Mouse (Mus musculus) gastrocnemius, adult 18-20 months (tissue): Measurements from ENCODE around the gene Rmnd5b. TPM values are rescaled to one million over a fixed set of nuclear protein-coding genes. Genes with fewer than 3 reads are reported as not detected.
"Not testable (repeated sequence)": the region's sequence is repeated elsewhere in the genome, so short reads cannot be mapped to it uniquely, and the experiment has no call there.

Experiments used
- DNase-seq: peaks from one replicate; pipeline ENCODE4 v3.0.0; 2021; ENCODE audit warnings: low spot score
- total RNA-seq, 2 experiments: library from RNA; stranded (reverse); gene quantifications; 2 replicates each; pipeline ENCODE4 v1.2.3; 2021

Gene Rmnd5b
- total RNA-seq, 2 experiments from 2014 or later: 10.7 to 12.7 TPM

- DNase-seq: no peak
These were observed 12.7 kb downstream of the Rmnd5b start for GRCm38 (mm10) chr11:51622971-51623491.

- no peak for DNase-seq
These were observed 13.9 kb downstream of the Rmnd5b start for GRCm38 (mm10) chr11:51621776-51622175.

GRCm38 (mm10) chr11:51620084-51620483, 15.6 kb downstream of the Rmnd5b start:
- DNase-seq: no peak

DNA sequence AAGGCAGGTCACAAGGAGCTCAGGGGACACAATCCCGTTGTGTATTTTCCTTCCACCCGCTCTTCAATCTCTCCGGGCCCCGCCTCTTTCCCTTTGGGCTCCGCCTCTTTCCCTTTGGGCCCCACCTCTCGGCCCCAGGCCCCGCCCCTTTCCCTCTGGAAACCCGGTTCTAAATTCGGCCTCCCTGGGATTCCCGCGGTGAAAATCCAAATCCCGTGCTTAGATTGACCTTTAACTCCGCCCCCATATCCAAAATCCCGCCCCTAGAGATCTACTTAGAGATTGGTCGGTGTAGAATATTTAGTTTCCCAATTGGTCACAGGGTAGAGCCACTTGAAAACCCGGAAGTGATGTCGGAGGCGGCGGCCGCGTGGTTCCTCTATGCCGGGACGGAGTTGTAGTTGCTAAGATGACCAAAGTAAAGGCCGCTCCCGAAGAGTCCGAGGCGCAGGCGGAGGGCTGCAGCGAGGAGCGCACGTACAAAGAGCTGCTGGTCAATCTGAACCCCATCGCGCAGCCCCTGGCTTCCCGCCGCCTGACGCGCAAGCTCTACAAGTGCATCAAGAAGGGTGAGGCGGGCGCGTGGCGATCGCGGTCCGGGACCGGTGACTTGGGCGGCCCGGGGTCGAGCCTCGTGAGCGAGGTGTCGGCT, 16.2 kb downstream of the Rmnd5b start, which contains the start of gene Nhp2:
Gene Nhp2, plus strand, starts transcription at position 327 of the 652 bp plus-strand sequence.
- DNase-seq: peak; percentile 99

- DNase-seq: no peak
These were observed 16.7 kb downstream of the Rmnd5b start for GRCm38 (mm10) chr11:51618894-51619408.

DNA sequence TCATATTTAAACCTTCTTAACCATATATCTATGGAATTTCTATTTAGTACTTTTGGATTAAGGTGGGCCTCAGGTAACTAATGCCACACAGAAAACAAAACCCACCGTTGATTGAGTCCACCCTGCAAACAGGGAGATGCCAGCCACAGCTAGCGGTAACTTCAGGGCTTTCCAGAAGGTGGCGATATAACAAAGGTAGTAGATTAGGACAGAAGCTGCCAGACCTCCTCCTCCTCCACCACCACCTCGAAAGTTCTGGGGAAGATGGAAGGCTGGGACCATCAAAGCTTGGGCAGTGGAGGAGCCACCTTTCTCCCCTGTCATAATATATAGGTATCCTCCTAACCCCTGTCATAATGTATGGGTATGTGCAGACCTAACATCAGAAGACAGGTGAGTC, 18.0 kb downstream of the Rmnd5b start:
- peak; percentile 81 for DNase-seq

GRCm38 (mm10) chr11:51616113-51616512, 19.6 kb downstream of the Rmnd5b start:
- DNase-seq: not testable (repeated sequence)

DNA sequence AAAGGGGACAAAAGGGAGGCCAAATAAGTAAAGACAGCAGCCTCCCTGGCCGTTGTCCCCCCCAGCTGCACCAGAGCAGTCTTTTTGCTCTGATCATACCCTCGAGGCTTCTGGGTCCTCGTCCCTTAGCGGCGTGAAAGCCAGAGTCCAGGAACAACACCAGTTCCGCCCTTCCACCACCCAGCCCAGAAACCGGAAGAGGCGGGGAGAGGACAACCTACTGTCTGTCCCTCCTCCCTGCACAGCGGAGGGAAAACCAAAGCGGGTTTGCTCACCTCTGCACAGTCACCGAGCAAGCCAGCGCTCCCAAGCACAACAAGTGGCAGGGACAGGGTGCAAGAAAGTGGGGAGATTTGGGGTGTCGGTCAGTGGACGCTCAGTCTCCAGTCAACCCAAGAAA, 20.1 kb downstream of the Rmnd5b start:
- DNase-seq: peak; percentile 76

- DNase-seq: no peak
These were observed 20.6 kb downstream of the Rmnd5b start for GRCm38 (mm10) chr11:51615129-51615528.

GRCm38 (mm10) chr11:51614256-51614655, 21.4 kb downstream of the Rmnd5b start:
- DNase-seq: no peak

GRCm38 (mm10) chr11:51609940-51610339, 25.8 kb downstream of the Rmnd5b start:
- DNase-seq: not testable (repeated sequence)

- no peak for DNase-seq
These were observed 26.3 kb downstream of the Rmnd5b start for GRCm38 (mm10) chr11:51609266-51609909.

DNA sequence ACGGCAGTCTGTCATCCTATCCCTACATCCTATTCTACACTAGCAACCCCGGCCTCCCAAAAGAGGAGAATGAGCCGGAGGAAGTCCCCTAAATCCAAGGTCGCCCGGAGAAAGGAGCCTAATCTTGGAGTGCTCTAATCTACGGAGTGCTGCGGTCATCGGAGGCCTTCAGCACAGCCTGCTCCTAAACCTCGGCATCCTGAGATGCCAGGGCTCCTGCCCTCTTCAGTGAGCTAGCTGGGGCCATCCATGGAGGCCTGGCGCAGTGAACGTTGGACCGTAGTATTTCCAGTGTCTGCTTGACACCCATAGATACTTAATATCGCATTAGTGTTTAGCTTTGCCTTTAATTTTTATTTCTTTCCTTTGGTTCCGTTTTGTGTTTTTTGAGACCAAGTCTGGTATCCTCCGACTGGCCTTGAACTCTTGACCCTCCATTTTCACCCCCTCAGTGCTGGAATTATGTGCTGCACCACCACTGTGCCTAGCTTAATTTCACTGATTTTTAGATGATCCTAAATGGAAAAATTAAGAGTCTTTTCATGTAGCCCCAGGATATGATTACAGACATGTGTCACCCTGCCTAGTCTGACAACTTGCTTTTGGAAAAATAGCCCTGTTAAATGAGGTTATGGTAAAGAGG, 28.5 kb downstream of the Rmnd5b start:
- DNase-seq: no peak

DNA sequence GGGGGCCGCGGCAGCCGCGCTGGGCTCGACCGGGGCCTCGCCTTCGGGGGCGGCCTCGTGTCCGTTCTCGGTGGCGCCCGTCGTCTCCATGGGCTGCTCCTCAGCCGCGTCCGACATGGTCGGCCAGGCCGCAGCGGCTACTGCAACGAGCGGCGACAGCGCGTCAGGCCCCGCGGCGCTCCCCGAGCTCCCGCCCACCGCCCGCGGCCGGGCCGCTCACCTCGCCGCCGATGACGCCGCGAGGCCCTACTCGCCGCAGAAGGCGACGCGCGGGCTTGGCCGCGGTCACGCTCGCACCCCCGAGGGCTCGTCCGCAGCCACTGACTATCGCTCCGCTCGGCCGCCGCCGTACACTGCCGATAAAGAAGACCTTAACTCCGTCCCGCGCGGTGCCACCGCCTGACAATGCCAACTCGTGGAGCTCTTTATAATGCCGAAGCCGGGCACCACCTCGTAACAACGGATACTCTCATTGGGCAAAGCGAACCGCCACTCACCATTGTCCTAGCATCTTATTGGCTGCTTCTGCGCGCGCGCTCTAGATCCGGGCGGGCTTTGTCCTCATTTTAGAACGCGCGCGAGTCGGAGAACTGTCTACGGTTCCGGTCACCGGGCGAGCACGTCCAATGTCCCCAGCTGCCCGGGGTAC, 29.1 kb downstream of the Rmnd5b start, which contains the start of gene Hnrnpab:
Gene Hnrnpab, minus strand, starts transcription at position 401 of the 649 bp plus-strand sequence.
- peak; percentile 98 for DNase-seq

GRCm38 (mm10) chr11:51605602-51606446, 29.9 kb downstream of the Rmnd5b start:
- peak; percentile 87 for DNase-seq

DNA sequence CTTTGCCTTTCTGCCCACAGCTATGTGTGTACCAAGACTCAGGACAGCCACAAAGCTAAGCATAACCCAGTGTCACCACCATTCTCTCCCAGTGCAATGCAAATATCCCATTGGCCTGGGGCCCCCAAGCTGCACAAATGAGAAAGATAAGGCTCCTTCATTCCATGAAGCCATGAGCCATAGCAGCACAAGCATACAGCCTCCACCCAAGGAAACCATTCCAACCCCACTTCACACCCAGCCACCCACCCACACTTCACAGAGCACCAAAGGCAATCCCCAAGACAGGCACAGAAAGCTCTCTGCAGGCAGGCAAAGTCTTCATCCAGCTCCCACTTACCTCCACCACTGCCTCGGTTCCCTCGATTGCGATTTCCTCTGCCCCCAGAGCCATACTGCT, 33.4 kb downstream of the Rmnd5b start:
- DNase-seq: no peak

- no peak for DNase-seq
These were observed 38.1 kb downstream of the Rmnd5b start for GRCm38 (mm10) chr11:51597553-51597952.

GRCm38 (mm10) chr11:51595459-51596083, 40.1 kb downstream of the Rmnd5b start:
- DNase-seq: no peak

DNA sequence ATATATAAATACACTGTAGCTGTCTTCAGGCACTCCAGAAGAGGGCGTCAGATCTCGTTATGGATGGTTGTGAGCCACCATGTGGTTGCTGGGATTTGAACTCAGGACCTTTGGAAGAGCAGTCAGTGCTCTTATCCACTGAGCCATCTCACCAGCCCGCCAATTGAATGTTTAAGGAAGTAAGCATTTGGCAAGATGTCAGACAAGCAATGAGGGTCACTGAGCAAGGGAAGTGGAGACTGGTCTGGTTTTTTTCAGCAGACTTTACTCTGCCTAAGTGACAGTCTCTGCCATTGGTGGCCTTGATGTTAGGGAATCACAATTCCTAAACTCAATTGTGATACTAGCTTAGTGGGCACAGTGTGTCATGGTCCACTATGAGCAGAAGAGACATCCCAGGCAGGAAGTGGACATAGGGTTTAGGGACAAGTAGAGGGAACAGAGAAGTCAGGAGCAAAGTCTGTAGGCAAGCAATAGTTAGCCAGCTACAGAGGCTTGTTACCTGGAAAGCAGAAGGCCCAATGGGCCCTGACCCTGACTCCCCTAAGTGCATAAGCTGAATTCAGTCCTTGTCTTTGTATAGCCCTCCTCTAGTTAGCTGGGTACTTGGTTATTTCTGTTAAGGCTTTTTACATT, 40.9 kb downstream of the Rmnd5b start:
- DNase-seq: no peak

DNA sequence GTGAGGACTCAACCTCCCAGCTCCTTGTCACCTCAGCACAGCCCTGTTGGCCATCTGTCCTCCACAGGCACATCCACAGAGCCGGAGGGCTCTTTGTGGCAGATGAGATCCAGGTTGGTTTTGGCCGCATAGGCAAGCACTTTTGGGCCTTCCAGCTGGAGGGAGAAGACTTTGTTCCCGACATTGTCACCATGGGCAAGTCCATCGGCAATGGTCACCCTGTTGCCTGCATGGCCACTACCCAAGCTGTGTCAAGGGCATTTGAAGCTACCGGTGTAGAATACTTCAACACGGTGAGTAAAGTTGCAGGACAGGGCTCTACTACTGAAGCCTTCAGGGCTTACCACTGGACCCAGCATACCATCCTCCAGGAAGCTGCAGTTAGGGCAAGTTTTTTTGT, 41.8 kb downstream of the Rmnd5b start:
- no peak for DNase-seq
